Mouse (Mus musculus) ovary, postnatal 14 days (tissue): ENCODE data around the gene Pdzd2.

Source experiments
- DNase-seq: peaks from one replicate; pipeline ENCODE4 v3.0.0; 2022; ENCODE audit warnings: low spot score

Gene Pdzd2

GRCm38 (mm10) chr15:12533254-12533653, 206.5 kb downstream of the Pdzd2 start:
- no peak for DNase-seq

GRCm38 (mm10) chr15:12532568-12532967, 207.2 kb downstream of the Pdzd2 start:
- DNase-seq = no peak

- DNase-seq = no peak
Measured at GRCm38 (mm10) chr15:12522810-12523209, 216.9 kb downstream of the Pdzd2 start.

- DNase-seq = no peak
Measured at GRCm38 (mm10) chr15:12520292-12520691, 219.4 kb downstream of the Pdzd2 start.

- no peak for DNase-seq
Measured at GRCm38 (mm10) chr15:12518370-12518973, 221.3 kb downstream of the Pdzd2 start.

- no peak for DNase-seq
Measured at GRCm38 (mm10) chr15:12517314-12517813, 222.4 kb downstream of the Pdzd2 start.

- DNase-seq = no peak
Measured at GRCm38 (mm10) chr15:12515272-12515844, 224.4 kb downstream of the Pdzd2 start.

- no peak for DNase-seq
Measured at GRCm38 (mm10) chr15:12513526-12513925, 226.2 kb downstream of the Pdzd2 start.

GRCm38 (mm10) chr15:12508765-12509377, 230.9 kb downstream of the Pdzd2 start:
- no peak for DNase-seq

- no peak for DNase-seq
Measured at GRCm38 (mm10) chr15:12507523-12507922, 232.2 kb downstream of the Pdzd2 start.

- DNase-seq = no peak
Measured at GRCm38 (mm10) chr15:12506514-12506913, 233.2 kb downstream of the Pdzd2 start.

GRCm38 (mm10) chr15:12506085-12506484, 233.6 kb downstream of the Pdzd2 start:
- DNase-seq = no peak

GRCm38 (mm10) chr15:12505556-12505955, 234.2 kb downstream of the Pdzd2 start:
- DNase-seq = no peak

GRCm38 (mm10) chr15:12503907-12504306, 235.8 kb downstream of the Pdzd2 start:
- no peak for DNase-seq

- DNase-seq = no peak
Measured at GRCm38 (mm10) chr15:12501924-12502548, 237.7 kb downstream of the Pdzd2 start.

- no peak for DNase-seq
Measured at GRCm38 (mm10) chr15:12500674-12501073, 239.1 kb downstream of the Pdzd2 start.

- DNase-seq = no peak
Measured at GRCm38 (mm10) chr15:12494084-12494483, 245.6 kb downstream of the Pdzd2 start.

GRCm38 (mm10) chr15:12493258-12493657, 246.5 kb downstream of the Pdzd2 start:
- DNase-seq = peak; percentile 51

GRCm38 (mm10) chr15:12490969-12491368, 248.8 kb downstream of the Pdzd2 start:
- DNase-seq = no peak

- no peak for DNase-seq
Measured at GRCm38 (mm10) chr15:12490527-12490926, 249.2 kb downstream of the Pdzd2 start.

GRCm38 (mm10) chr15:12488316-12488715, 251.4 kb downstream of the Pdzd2 start:
- DNase-seq = no peak

GRCm38 (mm10) chr15:12481261-12481660, 258.5 kb downstream of the Pdzd2 start:
- no peak for DNase-seq

- DNase-seq = no peak
Measured at GRCm38 (mm10) chr15:12480369-12480768, 259.4 kb downstream of the Pdzd2 start.
